Mouse (Mus musculus) kidney, adult 2 months (tissue): ENCODE data around the gene Gm9837. TPM values are rescaled to one million over a fixed set of nuclear protein-coding genes. Genes with fewer than 3 reads are reported as not detected.
A peak's percentile ranks its signal among the peaks of the same experiment; 100 is the strongest.

Source experiments
- DNase-seq: peaks from one replicate; pipeline ENCODE4 v3.0.0; 2021
- H3K27ac ChIP-seq: fragments of 200-500 bp; 2 replicates; pipeline ENCODE4 v1.5.1; 2012; ENCODE audit warnings: low read depth, low read length, control low read depth, inconsistent platforms; ENCODE audit not compliant: insufficient read depth
- H3K27me3 ChIP-seq: fragments of 200-500 bp; replicated peaks from 2 replicates; pipeline ENCODE4 v1.6.1; 2012; ENCODE audit warnings: mild to moderate bottlenecking, moderate library complexity, low read length, inconsistent platforms; ENCODE audit not compliant: control insufficient read depth, insufficient read depth
- H3K36me3 ChIP-seq: fragments of 200-500 bp; 2 replicates; pipeline ENCODE4 v1.6.1; 2012; ENCODE audit warnings: mild to moderate bottlenecking, moderate library complexity, low read length, inconsistent platforms; ENCODE audit not compliant: control insufficient read depth, insufficient read depth
- H3K4me1 ChIP-seq: fragments of 200-500 bp; 2 replicates; pipeline ENCODE4 v1.6.1; 2011; ENCODE audit warnings: low read length; ENCODE audit not compliant: control insufficient read depth, insufficient read depth
- H3K4me3 ChIP-seq: fragments of 200-500 bp; 2 replicates; pipeline ENCODE4 v1.5.1; 2011; ENCODE audit warnings: mild to moderate bottlenecking, low read depth, low read length, control low read depth; ENCODE audit not compliant: insufficient read depth
- CTCF ChIP-seq: fragments of 200-500 bp; conservative IDR thresholded peaks from 2 replicates; pipeline ENCODE4 v1.5.1; 2011; ENCODE audit warnings: low read depth, mild to moderate bottlenecking, control low read depth, low read length, moderate library complexity, mixed read lengths; ENCODE audit not compliant: insufficient read depth, insufficient read length
- POLR2A ChIP-seq: fragments of 200-500 bp; IDR thresholded peaks from one replicate; pipeline ENCODE4 v1.6.1; 2011; ENCODE audit warnings: low read depth, low read length, control low read depth
- WGBS: fragments of 180-500 bp; shearing (Covaris S2); methylation state at CpG from one replicate; pipeline ENCODE4 v1.1.7; 2018; 5-methylcytosine and 5-hydroxymethylcytosine counted together
- polyA plus RNA-seq: library from polyadenylated mRNA; depleted of rRNA; stranded (reverse); fragments of >200 nt; gene quantifications from 2 replicates; pipeline ENCODE4 v1.2.3, GENCODE M21; 2012

Gm9837 gene
- polyA plus RNA-seq, 1 experiment: not detected

DNA sequence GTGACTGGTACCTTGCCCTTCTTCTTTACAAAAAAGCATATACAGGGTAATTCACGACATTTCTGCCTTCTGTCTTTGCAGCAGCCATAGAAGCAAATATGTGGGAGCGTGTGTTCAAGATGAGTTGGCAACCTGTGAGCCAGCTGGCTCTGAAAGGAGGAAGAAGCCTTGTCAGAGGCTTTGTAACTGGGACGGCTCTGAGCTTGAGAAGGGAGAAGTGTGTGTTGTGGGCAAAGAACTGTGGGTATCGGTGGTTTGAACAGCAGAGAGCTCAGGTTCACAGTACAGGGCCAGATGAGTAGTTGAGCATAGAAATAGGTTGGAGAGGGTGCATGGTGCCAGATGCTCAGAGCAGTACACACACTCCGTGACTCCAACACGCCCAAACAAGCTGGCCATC lies 26.7 kb upstream of the Gm9837 start:
- TF ChIP-seq CTCF: no peak
- TF ChIP-seq POLR2A: no peak
- 83% methylated on average over 6 of the region's 6 CpGs for whole genome bisulfite sequencing
- H3K36me3 ChIP-seq: no peaks in the 10 kb centered on the region
- H3K27me3 ChIP-seq: no peaks in the 10 kb centered on the region
- no peak overlapping the region for H3K27ac ChIP-seq
- H3K4me1 ChIP-seq: no peaks in the 10 kb centered on the region
- no peak for DNase-seq
- no peak overlapping the region for H3K4me3 ChIP-seq

DNA sequence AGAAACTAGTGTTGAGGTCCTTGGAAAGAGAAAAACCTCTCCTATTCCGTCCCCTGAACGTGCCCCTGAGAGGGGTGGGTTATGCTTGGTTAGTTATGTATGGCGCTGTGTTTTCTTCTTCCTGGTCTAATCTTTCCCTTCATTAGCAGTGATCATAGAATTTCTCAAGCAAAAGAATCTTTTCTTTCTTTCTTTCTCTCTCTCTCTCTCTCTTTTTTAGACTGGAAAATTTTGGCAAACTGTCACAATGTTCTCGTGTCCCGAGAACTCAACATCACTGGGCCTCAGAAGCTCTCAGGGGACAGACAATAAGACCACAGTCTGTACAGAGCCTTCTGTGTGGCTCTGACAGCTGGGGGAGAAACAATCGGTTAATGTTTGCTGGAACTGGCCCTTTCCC lies 25.1 kb upstream of the Gm9837 start:
- no peak overlapping the region for H3K4me3 ChIP-seq
- 49% methylated on average over 6 of the region's 6 CpGs for WGBS
- no peak for TF ChIP-seq CTCF
- TF ChIP-seq POLR2A: no peak
- H3K36me3 ChIP-seq: no peaks in the 10 kb centered on the region
- H3K27ac ChIP-seq: no peak overlapping the region
- no peaks in the 10 kb centered on the region for H3K27me3 ChIP-seq
- no peaks in the 10 kb centered on the region for H3K4me1 ChIP-seq
- DNase-seq: no peak

GRCm38 (mm10) chr11:53493243-53493955 lies 23.1 kb upstream of the Gm9837 start:
- H3K4me1 ChIP-seq: no peaks in the 10 kb centered on the region
- no peak for TF ChIP-seq CTCF
- TF ChIP-seq POLR2A: no peak
- H3K4me3 ChIP-seq: no peak overlapping the region
- H3K27me3 ChIP-seq: no peaks in the 10 kb centered on the region
- no peak for DNase-seq
- H3K27ac ChIP-seq: no peak overlapping the region
- no peaks in the 10 kb centered on the region for H3K36me3 ChIP-seq
- 68% methylated on average over 3 of the region's 3 CpGs for WGBS

DNA sequence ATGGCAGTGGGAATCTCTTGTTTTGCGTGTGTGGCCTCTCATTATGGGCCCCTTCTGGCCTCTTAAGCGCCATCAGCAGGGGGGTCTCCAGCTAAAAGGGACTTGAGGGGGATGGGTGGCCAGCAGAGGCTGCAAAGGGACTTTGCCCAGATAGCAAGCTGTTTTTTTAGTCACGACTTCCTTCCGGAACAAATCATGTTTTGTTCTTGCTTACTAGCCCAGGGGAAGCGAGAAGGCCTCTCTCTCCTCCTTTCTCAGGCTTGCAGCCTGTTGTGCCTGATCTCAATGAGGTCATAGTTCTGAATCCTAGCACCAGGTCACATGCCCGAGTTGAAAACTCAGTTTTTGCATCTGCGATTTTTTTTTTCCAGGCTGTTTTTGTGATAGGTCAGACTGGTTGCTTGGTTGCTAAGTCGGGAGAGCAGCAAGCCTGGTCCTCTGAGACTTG lies 21.7 kb upstream of the Gm9837 start:
- no peak for DNase-seq
- 44% methylated on average over 8 of the region's 8 CpGs for WGBS
- TF ChIP-seq POLR2A (no peak), CTCF (no peak)
- Histone ChIP-seq H3K27ac (no peak overlapping the region), H3K4me3 (no peak overlapping the region), H3K4me1 (no peaks in the 10 kb centered on the region), H3K27me3 (no peaks in the 10 kb centered on the region), H3K36me3 (no peaks in the 10 kb centered on the region)

DNA sequence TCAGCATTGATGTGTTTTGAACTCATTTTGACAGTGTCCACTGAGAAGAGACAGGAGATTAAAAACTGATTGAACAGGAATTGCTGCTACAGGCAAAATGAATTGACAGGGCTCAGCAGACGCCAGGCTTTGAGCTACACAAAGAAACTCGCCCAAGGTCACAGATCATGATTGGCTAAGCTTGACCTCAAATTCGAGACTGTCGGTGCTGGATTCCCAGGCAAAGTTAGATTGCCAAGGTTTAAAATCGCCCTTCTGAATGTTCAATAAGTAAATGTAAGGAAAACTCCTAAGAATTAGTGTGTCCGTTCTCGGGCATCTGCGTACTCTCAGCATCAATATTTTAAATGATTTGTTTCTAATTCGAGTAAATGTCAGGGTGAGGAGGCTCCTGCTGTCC lies 19.1 kb upstream of the Gm9837 start:
- 90% methylated on average over 9 of the region's 9 CpGs for WGBS
- DNase-seq: no peak
- no peak for TF ChIP-seq POLR2A
- no peak for TF ChIP-seq CTCF

DNA sequence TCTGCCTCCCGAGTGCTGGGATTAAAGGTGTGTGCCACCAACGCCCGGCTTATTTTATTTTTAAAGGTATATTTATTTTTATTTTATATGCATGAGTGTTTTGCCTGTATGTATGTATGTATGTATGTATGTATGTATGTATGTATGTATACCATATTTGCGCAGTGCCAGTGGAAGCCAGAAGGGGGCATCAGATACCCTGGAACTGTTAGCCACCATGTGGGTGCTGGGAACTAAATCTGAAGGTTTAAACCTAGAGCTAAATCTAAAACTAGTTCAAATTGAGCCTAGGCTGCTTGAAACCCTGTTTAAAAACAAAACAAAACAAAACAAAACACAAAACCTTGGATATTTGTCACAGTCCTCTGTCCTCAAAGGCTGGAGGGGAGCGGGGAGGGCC lies 18.7 kb upstream of the Gm9837 start:
- 97% methylated on average over 5 of the region's 5 CpGs for WGBS
- H3K4me1 ChIP-seq: no peaks in the 10 kb centered on the region
- TF ChIP-seq POLR2A: no peak
- no peak for TF ChIP-seq CTCF
- no peak overlapping the region for H3K27ac ChIP-seq
- no peaks in the 10 kb centered on the region for H3K36me3 ChIP-seq
- no peaks in the 10 kb centered on the region for H3K27me3 ChIP-seq
- H3K4me3 ChIP-seq: no peak overlapping the region
- DNase-seq: no peak

More for the DNA sequence above, 19.1 kb upstream of the Gm9837 start:
- no peaks in the 10 kb centered on the region for H3K36me3 ChIP-seq
- no peak overlapping the region for H3K27ac ChIP-seq
- no peaks in the 10 kb centered on the region for H3K4me1 ChIP-seq
- no peaks in the 10 kb centered on the region for H3K27me3 ChIP-seq
- no peak overlapping the region for H3K4me3 ChIP-seq

GRCm38 (mm10) chr11:53486822-53487594 lies 16.7 kb upstream of the Gm9837 start:
- Histone ChIP-seq H3K27ac (no peak overlapping the region), H3K27me3 (no peaks in the 10 kb centered on the region), H3K4me1 (no peaks in the 10 kb centered on the region), H3K36me3 (no peaks in the 10 kb centered on the region), H3K4me3 (no peak overlapping the region)
- peak; percentile 64 for DNase-seq
- TF ChIP-seq CTCF (no peak), POLR2A (no peak)
- WGBS: 10% methylated on average over 27 of the region's 27 CpGs
